Mouse (Mus musculus): ENCODE results near the gene Hmgxb4.

Gene Hmgxb4

DNA sequence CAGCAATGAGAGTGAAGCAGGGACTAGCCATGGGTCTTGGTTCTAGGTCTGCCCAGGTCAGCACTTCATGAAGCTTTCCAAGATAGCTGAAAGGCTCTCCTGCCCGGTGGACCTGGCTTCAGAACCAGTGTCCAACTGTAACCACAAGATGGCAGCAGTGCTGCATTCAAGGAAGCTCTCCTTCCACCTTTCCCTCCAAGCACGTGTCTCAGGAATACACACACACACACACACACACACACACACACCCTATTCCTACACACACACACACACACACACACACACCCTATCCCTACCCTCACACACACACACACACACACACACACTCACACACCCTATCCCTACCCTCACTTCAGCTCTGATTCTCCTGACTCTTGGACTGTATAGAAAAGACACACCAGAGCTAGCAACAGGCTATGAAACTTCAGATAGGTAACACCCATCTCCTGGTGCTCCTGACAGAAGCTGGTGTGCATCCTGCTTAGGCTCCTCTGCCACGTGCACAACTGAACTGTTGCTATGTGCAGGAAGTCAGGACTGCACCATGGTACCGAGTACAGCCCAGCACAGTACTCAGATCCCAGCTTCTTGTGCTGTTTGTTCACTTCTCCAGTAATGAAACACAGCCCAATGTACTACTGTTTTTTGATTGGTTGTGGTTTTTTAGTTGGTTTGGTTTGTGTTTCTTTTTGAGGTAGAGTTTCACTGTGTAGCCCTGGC is 78.6 kb downstream of the Hmgxb4 start:
- peak; percentile 42 for DNase-seq (ENCODE audit: low spot score)

DNA sequence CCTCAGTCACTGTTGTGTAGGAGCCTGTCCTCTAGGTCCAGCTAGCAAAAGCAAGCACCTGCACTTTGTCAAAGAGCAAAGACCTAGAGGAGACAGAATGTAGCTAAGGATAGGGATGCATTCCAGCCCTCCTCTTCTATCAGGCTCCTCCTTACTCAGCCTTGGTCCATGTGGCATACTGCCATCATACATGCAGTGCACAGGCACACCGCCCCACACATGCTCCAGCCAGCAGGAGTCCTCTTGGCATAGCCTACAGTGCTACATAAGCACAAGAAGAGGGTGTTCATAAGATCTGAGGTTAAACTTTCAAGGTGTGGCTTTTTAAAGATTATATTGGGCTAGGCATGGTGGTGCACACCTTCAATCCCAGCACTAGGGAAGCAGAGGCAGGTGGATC is 81.7 kb downstream of the Hmgxb4 start:
- no peak for DNase-seq (ENCODE audit: low spot score)

- no peak for DNase-seq (ENCODE audit: low spot score)
These were observed 85.1 kb downstream of the Hmgxb4 start for GRCm38 (mm10) chr8:75078215-75078614.

GRCm38 (mm10) chr8:75078851-75079250 is 85.7 kb downstream of the Hmgxb4 start:
- DNase-seq (ENCODE audit: low spot score), result no peak

Data from ovary, postnatal 10 days (tissue).